In genomic region chr13:6643026-6643425, GRCm38 (mm10) we compare ENCODE assay signal across 7 mouse cellular contexts.
"Had no signal": no experiment of that assay in that cellular context is flagged by ENCODE, and none has a peak within 500 bp of the region (broad histone marks: within the 10 kb centered on the region; RNA-seq: fewer than 3 reads in every experiment).

No protein-coding gene starts in this region.

- DNase-seq: left cerebral cortex, postnatal 4 days; right cerebral cortex, postnatal 14 days; thymus, postnatal 4 days had no signal

- H3K27ac ChIP-seq: kidney, postnatal 0 days; limb, embryonic 13.5 days; liver, embryonic 14.5 days; midbrain, embryonic 12.5 days had no signal

- H3K36me3 ChIP-seq: limb, embryonic 13.5 days; midbrain, embryonic 12.5 days had no signal

- H3K4me2 ChIP-seq: limb, embryonic 13.5 days; midbrain, embryonic 12.5 days had no signal

- H3K9ac ChIP-seq: limb, embryonic 13.5 days; liver, embryonic 14.5 days; midbrain, embryonic 12.5 days had no signal

- H3K9me3 ChIP-seq: limb, embryonic 13.5 days; midbrain, embryonic 12.5 days had no signal

- H3K4me3 ChIP-seq: limb, embryonic 13.5 days; midbrain, embryonic 12.5 days had no signal
